Mouse (Mus musculus) lung, embryonic 15.5 days (tissue): Measurements from ENCODE around the gene Snw1. TPM values are rescaled to one million over a fixed set of nuclear protein-coding genes. Genes with fewer than 3 reads are reported as not detected.
A peak's percentile ranks its signal among the peaks of the same experiment; 100 is the strongest.

Source experiments
- ATAC-seq: fragments of 200-750 bp; cut with Nextera tagmentation; 2 replicates; pipeline ENCODE4 v1.8.0; 2017; ENCODE audit warnings: moderate number of reproducible peaks, borderline replicate concordance; ENCODE audit not compliant: low FRiP score, low TSS enrichment; ENCODE audit errors: extremely low read depth
- H3K27ac ChIP-seq: fragments of 300-500 bp; sonication (generic); 2 replicates; pipeline ENCODE4 v1.5.1; 2015; ENCODE audit warnings: moderate library complexity, mild to moderate bottlenecking, inconsistent platforms
- H3K27me3 ChIP-seq: fragments of 300-500 bp; sonication (generic); 2 replicates; pipeline ENCODE4 v1.6.1; 2015; ENCODE audit warnings: inconsistent platforms
- H3K36me3 ChIP-seq: fragments of 300-500 bp; sonication (generic); 2 replicates; pipeline ENCODE4 v1.6.1; 2015; ENCODE audit warnings: inconsistent platforms
- H3K4me1 ChIP-seq: fragments of 300-500 bp; sonication (generic); 2 replicates; pipeline ENCODE4 v1.6.1; 2015; ENCODE audit warnings: inconsistent platforms
- H3K4me2 ChIP-seq: fragments of 300-500 bp; sonication (generic); 2 replicates; pipeline ENCODE4 v1.6.1; 2015; ENCODE audit warnings: inconsistent platforms, mild to moderate bottlenecking, moderate library complexity
- H3K4me3 ChIP-seq: fragments of 300-500 bp; sonication (generic); 2 replicates; pipeline ENCODE4 v1.5.1; 2015; ENCODE audit warnings: mild to moderate bottlenecking, inconsistent platforms
- H3K9ac ChIP-seq: fragments of 300-500 bp; sonication (generic); 2 replicates; pipeline ENCODE4 v1.6.1; 2015; ENCODE audit warnings: inconsistent platforms
- H3K9me3 ChIP-seq: fragments of 300-500 bp; sonication (generic); 2 replicates; pipeline ENCODE4 v1.6.1; 2016; ENCODE audit warnings: inconsistent platforms
- WGBS: fragments of 180-500 bp; shearing (Covaris S2); methylation state at CpG from one replicate; pipeline ENCODE4 v1.1.7; 2015; 5-methylcytosine and 5-hydroxymethylcytosine counted together
- polyA plus RNA-seq: library from polyadenylated mRNA; unstranded; fragments of >200 nt; fragmentation: Nextera tagmentation; extraction: Ambion mirVana; gene quantifications from 2 replicates; pipeline ENCODE4 v1.2.1, GENCODE M21; 2015

The Snw1 gene
- polyA plus RNA-seq, 1 experiment from 2014 or later: 118 TPM

GRCm38 (mm10) chr12:87444211-87444610 lies 27.9 kb downstream of the Snw1 start:
- ATAC-seq: peak; percentile 7; the same call in 1 of the 2 replicates
- Histone ChIP-seq H3K4me3 (peak overlapping the region; percentile 86), H3K4me1 (peaks cover 20% of the 10 kb centered on the region), H3K4me2 (peak overlapping the region; percentile 76), H3K9ac (peak overlapping the region; percentile 92), H3K36me3 (peaks cover 43% of the 10 kb centered on the region), H3K27ac (no peak overlapping the region), H3K27me3 (no peaks in the 10 kb centered on the region), H3K9me3 (no peaks in the 10 kb centered on the region)
- WGBS: 2% methylated on average over 16 of the region's 16 CpGs

- Histone ChIP-seq H3K4me2 (peak within 1 kb of the TSS; percentile 76), H3K27me3 (no peaks in the 10 kb centered on the region), H3K4me1 (peaks cover 20% of the 10 kb centered on the region), H3K36me3 (peaks cover 44% of the 10 kb centered on the region), H3K9me3 (no peaks in the 10 kb centered on the region), H3K4me3 (peak within 1 kb of the TSS; percentile 86), H3K9ac (peak within 1 kb of the TSS; percentile 92), H3K27ac (peak within 1 kb of the TSS; percentile 87)
- ATAC-seq: peak; percentile 88
- under 1% methylated on average over 28 of the region's 28 CpGs for WGBS
These were observed 28.4 kb downstream of the Snw1 start, which contains the start of the genes Slirp and Alkbh1 for GRCm38 (mm10) chr12:87443700-87444122. Slirp (plus strand) TSS chr12:87443896. Alkbh1 (minus strand) TSS chr12:87444017.

- Histone ChIP-seq H3K36me3 (peaks cover 45% of the 10 kb centered on the region), H3K27me3 (no peaks in the 10 kb centered on the region), H3K9me3 (no peaks in the 10 kb centered on the region), H3K4me1 (peaks cover 20% of the 10 kb centered on the region), H3K27ac (peak overlapping the region; percentile 87), H3K9ac (peak overlapping the region; percentile 92), H3K4me2 (peak overlapping the region; percentile 76), H3K4me3 (peak overlapping the region; percentile 86)
- under 1% methylated on average over 33 of the region's 33 CpGs for WGBS
- peak; percentile 85 for ATAC-seq
These were observed 28.9 kb downstream of the Snw1 start for GRCm38 (mm10) chr12:87443115-87443699.

GRCm38 (mm10) chr12:87442177-87443114 lies 29.6 kb downstream of the Snw1 start:
- Histone ChIP-seq H3K27ac (peak overlapping the region; percentile 43), H3K36me3 (peaks cover 46% of the 10 kb centered on the region), H3K4me3 (peak overlapping the region; percentile 86), H3K27me3 (no peaks in the 10 kb centered on the region), H3K4me1 (peaks cover 20% of the 10 kb centered on the region), H3K9ac (peak overlapping the region; percentile 92), H3K4me2 (peak overlapping the region; percentile 76), H3K9me3 (no peaks in the 10 kb centered on the region)
- no peak for ATAC-seq
- 12% methylated on average over 12 of the region's 12 CpGs for WGBS

GRCm38 (mm10) chr12:87428885-87429284 lies 43.2 kb downstream of the Snw1 start:
- Histone ChIP-seq H3K4me1 (no peaks in the 10 kb centered on the region), H3K4me3 (no peak overlapping the region), H3K36me3 (peaks cover 91% of the 10 kb centered on the region), H3K4me2 (no peak overlapping the region), H3K9ac (no peak overlapping the region), H3K9me3 (no peaks in the 10 kb centered on the region), H3K27ac (no peak overlapping the region), H3K27me3 (no peaks in the 10 kb centered on the region)
- WGBS: 78% methylated on average over 8 of the region's 8 CpGs
- no peak for ATAC-seq

GRCm38 (mm10) chr12:87428295-87428694 lies 43.8 kb downstream of the Snw1 start:
- H3K9me3 ChIP-seq: no peaks in the 10 kb centered on the region
- no peak overlapping the region for H3K27ac ChIP-seq
- H3K4me2 ChIP-seq: no peak overlapping the region
- peaks cover 90% of the 10 kb centered on the region for H3K36me3 ChIP-seq
- no peaks in the 10 kb centered on the region for H3K4me1 ChIP-seq
- ATAC-seq: no peak
- 89% methylated on average over 2 of the region's 2 CpGs for WGBS
- no peak overlapping the region for H3K9ac ChIP-seq
- H3K27me3 ChIP-seq: no peaks in the 10 kb centered on the region
- no peak overlapping the region for H3K4me3 ChIP-seq

- no peak for ATAC-seq
- Histone ChIP-seq H3K9ac (no peak overlapping the region), H3K27me3 (no peaks in the 10 kb centered on the region), H3K27ac (no peak overlapping the region), H3K4me2 (no peak overlapping the region), H3K36me3 (peaks cover 73% of the 10 kb centered on the region), H3K4me3 (no peak overlapping the region), H3K4me1 (no peaks in the 10 kb centered on the region), H3K9me3 (no peaks in the 10 kb centered on the region)
- 89% methylated on average over 5 of the region's 5 CpGs for WGBS
These were observed 45.6 kb downstream of the Snw1 start for GRCm38 (mm10) chr12:87426354-87427031.

GRCm38 (mm10) chr12:87424516-87424915 lies 47.6 kb downstream of the Snw1 start:
- no peak overlapping the region for H3K4me2 ChIP-seq
- 47% methylated on average over 3 of the region's 3 CpGs for WGBS
- no peaks in the 10 kb centered on the region for H3K27me3 ChIP-seq
- no peak overlapping the region for H3K9ac ChIP-seq
- H3K27ac ChIP-seq: no peak overlapping the region
- no peaks in the 10 kb centered on the region for H3K4me1 ChIP-seq
- no peaks in the 10 kb centered on the region for H3K9me3 ChIP-seq
- ATAC-seq: no peak
- H3K36me3 ChIP-seq: peaks cover 54% of the 10 kb centered on the region
- no peak overlapping the region for H3K4me3 ChIP-seq

- 28% methylated on average over 1 of the region's 1 CpGs for WGBS
- no peaks in the 10 kb centered on the region for H3K9me3 ChIP-seq
- H3K4me3 ChIP-seq: no peak overlapping the region
These were observed 48.4 kb downstream of the Snw1 start for GRCm38 (mm10) chr12:87423700-87424099.

GRCm38 (mm10) chr12:87421708-87422507 lies 50.2 kb downstream of the Snw1 start:
- Histone ChIP-seq H3K4me2 (no peak overlapping the region), H3K9ac (no peak overlapping the region), H3K9me3 (no peaks in the 10 kb centered on the region), H3K36me3 (peaks cover 29% of the 10 kb centered on the region), H3K4me1 (no peaks in the 10 kb centered on the region), H3K27me3 (no peaks in the 10 kb centered on the region), H3K27ac (no peak overlapping the region), H3K4me3 (no peak overlapping the region)
- 61% methylated on average over 5 of the region's 5 CpGs for WGBS
- no peak for ATAC-seq

More at GRCm38 (mm10) chr12:87423700-87424099, 48.4 kb downstream of the Snw1 start:
- Histone ChIP-seq H3K27me3 (no peaks in the 10 kb centered on the region), H3K4me1 (no peaks in the 10 kb centered on the region), H3K27ac (no peak overlapping the region), H3K9ac (no peak overlapping the region), H3K4me2 (no peak overlapping the region), H3K36me3 (peaks cover 46% of the 10 kb centered on the region)
- no peak for ATAC-seq

- H3K9ac ChIP-seq: no peak overlapping the region
- H3K4me2 ChIP-seq: no peak overlapping the region
- H3K27me3 ChIP-seq: no peaks in the 10 kb centered on the region
- H3K36me3 ChIP-seq: peaks cover 12% of the 10 kb centered on the region; the same call in 1 of the 2 replicates
- no peak overlapping the region for H3K27ac ChIP-seq
- no peaks in the 10 kb centered on the region for H3K4me1 ChIP-seq
- ATAC-seq: no peak
- H3K9me3 ChIP-seq: no peaks in the 10 kb centered on the region
- 55% methylated on average over 12 of the region's 12 CpGs for WGBS
- no peak overlapping the region for H3K4me3 ChIP-seq
These were observed 52.0 kb downstream of the Snw1 start for GRCm38 (mm10) chr12:87419974-87420485.
